Mouse (Mus musculus) hindbrain, embryonic 14.5 days (tissue): ENCODE results near the gene Epb41l2. TPM values are rescaled to one million over a fixed set of nuclear protein-coding genes. Genes with fewer than 3 reads are reported as not detected.

Experiments
- ATAC-seq: fragments of 200-750 bp; cut with Nextera tagmentation; 2 replicates; pipeline ENCODE4 v1.8.0; 2017; ENCODE audit warnings: moderate number of reproducible peaks, mild to moderate bottlenecking, moderate TSS enrichment, moderate library complexity; ENCODE audit not compliant: low FRiP score
- DNase-seq: peaks from one replicate; pipeline ENCODE4 v3.0.0-alpha.2; 2015; ENCODE audit warnings: low spot score
- H3K27ac ChIP-seq: fragments of 300-500 bp; sonication (generic); 2 replicates; pipeline ENCODE4 v1.5.1; 2014; ENCODE audit warnings: mild to moderate bottlenecking, moderate library complexity
- H3K27me3 ChIP-seq: fragments of 300-500 bp; sonication (generic); 2 replicates; pipeline ENCODE4 v1.6.1; 2014; ENCODE audit warnings: mild to moderate bottlenecking, low read length, mixed read lengths; ENCODE audit not compliant: control insufficient read depth, insufficient read depth
- H3K36me3 ChIP-seq: fragments of 300-500 bp; sonication (generic); replicated peaks from 2 replicates; pipeline ENCODE4 v1.6.1; 2014; ENCODE audit not compliant: control insufficient read depth, insufficient read depth
- H3K4me1 ChIP-seq: fragments of 300-500 bp; sonication (generic); replicated peaks from 2 replicates; pipeline ENCODE4 v1.6.1; 2014; ENCODE audit warnings: antibody characterized with exemption, low read length, mixed read lengths; ENCODE audit not compliant: control insufficient read depth, insufficient read depth
- H3K4me2 ChIP-seq: fragments of 300-500 bp; sonication (generic); replicated peaks from 2 replicates; pipeline ENCODE4 v1.6.1; 2014; ENCODE audit warnings: mild to moderate bottlenecking, moderate library complexity
- H3K4me3 ChIP-seq: fragments of 300-500 bp; sonication (generic); replicated peaks from 2 replicates; pipeline ENCODE4 v1.5.1; 2014; ENCODE audit warnings: mild to moderate bottlenecking, low read length
- H3K9ac ChIP-seq: fragments of 300-500 bp; sonication (generic); 2 replicates; pipeline ENCODE4 v1.6.1; 2014
- H3K9me3 ChIP-seq: fragments of 300-500 bp; sonication (generic); 2 replicates; pipeline ENCODE4 v1.6.1; 2016; ENCODE audit warnings: low read length; ENCODE audit not compliant: control insufficient read depth
- WGBS: fragments of 180-500 bp; shearing (Covaris S2); extraction: QIAGEN DNeasy Blood & Tissue Kit; methylation state at CpG from one replicate; pipeline ENCODE4 v1.1.7; 2014; 5-methylcytosine and 5-hydroxymethylcytosine counted together
- polyA plus RNA-seq: library from polyadenylated mRNA; unstranded; fragments of >200 nt; fragmentation: Nextera tagmentation; extraction: Ambion mirVana; gene quantifications from 2 replicates; pipeline ENCODE4 v1.2.1, GENCODE M21; 2014

The Epb41l2 gene
- polyA plus RNA-seq, 1 experiment from 2014 or later: 31.0 TPM

DNA sequence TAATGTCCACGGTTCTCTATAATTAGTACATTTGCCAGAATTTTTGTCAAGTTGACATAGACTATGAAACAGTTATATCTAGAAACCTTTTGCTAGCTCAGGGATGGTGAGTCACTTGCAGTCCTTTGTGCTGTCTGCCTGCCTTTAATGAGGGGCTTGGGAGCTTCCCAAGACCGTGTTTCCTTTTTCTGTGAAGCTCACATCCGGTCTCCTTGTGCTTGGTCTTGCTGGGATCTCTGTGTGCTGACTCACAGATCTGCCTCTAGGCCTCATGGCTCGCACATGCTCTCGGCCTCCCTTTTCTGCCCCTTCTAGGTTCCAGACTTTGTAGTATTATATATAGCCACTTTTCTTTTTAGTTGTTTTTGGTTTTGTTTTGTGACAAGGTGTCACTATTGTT is 160.8 kb downstream of the Epb41l2 start:
- Histone ChIP-seq H3K4me2 (no peak overlapping the region), H3K27ac (no peak overlapping the region), H3K9ac (no peak overlapping the region), H3K36me3 (peaks cover 7% of the 10 kb centered on the region; the same call in 1 of the 2 replicates), H3K4me1 (no peaks in the 10 kb centered on the region), H3K4me3 (no peak overlapping the region), H3K27me3 (no peaks in the 10 kb centered on the region), H3K9me3 (no peaks in the 10 kb centered on the region)
- DNase-seq (no peak), ATAC-seq (no peak)
- WGBS: 87% methylated on average over 5 of the region's 5 CpGs

DNA sequence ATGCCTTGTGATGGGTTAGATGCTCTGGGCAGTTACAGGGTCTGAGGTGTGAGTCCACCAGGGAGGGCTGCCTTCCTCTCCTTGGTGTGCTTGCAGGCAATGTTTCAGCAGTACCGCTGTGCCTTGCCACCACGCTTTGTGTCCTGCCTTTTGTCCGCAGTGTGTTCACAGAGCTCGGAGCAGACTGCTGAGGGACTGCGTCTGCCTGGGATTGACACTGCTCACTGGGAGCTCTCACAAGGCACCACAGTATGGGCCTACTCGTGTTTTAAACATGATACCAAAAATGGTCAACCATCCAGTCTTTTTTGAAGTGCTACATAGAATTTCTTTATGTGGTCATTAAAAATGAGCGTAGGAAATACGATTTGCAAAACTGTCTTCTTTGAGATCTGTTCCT is 164.1 kb downstream of the Epb41l2 start:
- no peak overlapping the region for H3K9ac ChIP-seq
- ATAC-seq: no peak
- no peaks in the 10 kb centered on the region for H3K4me1 ChIP-seq
- H3K36me3 ChIP-seq: peaks cover 7% of the 10 kb centered on the region; the same call in 1 of the 2 replicates
- no peak overlapping the region for H3K27ac ChIP-seq
- no peaks in the 10 kb centered on the region for H3K27me3 ChIP-seq
- H3K4me2 ChIP-seq: no peak overlapping the region
- DNase-seq: no peak
- H3K9me3 ChIP-seq: no peaks in the 10 kb centered on the region
- WGBS: 71% methylated on average over 8 of the region's 8 CpGs
- H3K4me3 ChIP-seq: no peak overlapping the region

DNA sequence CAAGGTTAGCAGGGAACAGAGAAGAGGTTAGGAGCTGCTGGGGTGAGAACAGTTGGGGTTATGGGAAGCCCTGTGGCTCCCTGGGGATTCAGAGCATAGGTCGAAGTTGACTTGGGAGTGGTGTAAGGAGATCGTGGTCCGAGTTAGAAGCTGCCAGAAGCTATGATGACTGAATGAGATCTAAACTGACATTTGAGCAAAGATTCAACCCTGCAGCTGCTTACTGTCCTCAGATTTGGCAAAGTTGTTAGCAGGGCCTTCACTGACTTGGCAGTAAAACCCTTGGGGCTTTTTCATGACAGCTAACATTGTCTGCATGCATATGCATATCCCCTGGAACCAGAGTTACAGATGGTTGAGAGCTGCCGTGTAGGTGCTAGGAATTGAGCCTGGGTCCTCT is 166.6 kb downstream of the Epb41l2 start:
- 74% methylated on average over 4 of the region's 4 CpGs for WGBS
- DNase-seq (no peak), ATAC-seq (no peak)
- no peak overlapping the region for H3K9ac ChIP-seq
- no peak overlapping the region for H3K27ac ChIP-seq
- peaks cover 7% of the 10 kb centered on the region; the same call in 1 of the 2 replicates for H3K36me3 ChIP-seq
- no peaks in the 10 kb centered on the region for H3K9me3 ChIP-seq
- no peak overlapping the region for H3K4me3 ChIP-seq
- no peaks in the 10 kb centered on the region for H3K27me3 ChIP-seq
- H3K4me1 ChIP-seq: no peaks in the 10 kb centered on the region
- no peak overlapping the region for H3K4me2 ChIP-seq

DNA sequence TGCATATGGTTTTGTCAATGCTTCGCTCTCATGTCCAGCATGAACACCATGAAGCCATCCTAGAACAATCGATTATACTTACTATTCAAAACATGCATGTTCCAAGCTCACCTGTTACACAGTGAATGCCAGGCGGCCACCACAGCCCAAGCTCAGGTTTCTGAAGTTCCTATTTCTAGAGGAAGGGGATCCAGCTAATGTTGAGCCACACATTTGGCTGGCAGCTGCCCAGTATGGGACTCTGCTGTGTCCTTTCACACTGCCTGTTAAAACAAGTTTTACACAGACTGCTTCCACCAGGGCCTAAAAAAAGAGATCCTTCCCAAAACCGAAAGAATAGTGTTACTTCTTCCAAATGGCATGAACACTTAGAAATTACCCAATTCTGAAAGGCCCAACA is 167.0 kb downstream of the Epb41l2 start:
- Histone ChIP-seq H3K4me3 (no peak overlapping the region), H3K27me3 (no peaks in the 10 kb centered on the region), H3K4me1 (no peaks in the 10 kb centered on the region), H3K4me2 (no peak overlapping the region), H3K9me3 (no peaks in the 10 kb centered on the region), H3K36me3 (peaks cover 7% of the 10 kb centered on the region; the same call in 1 of the 2 replicates), H3K9ac (no peak overlapping the region), H3K27ac (no peak overlapping the region)
- DNase-seq (no peak), ATAC-seq (no peak)
- WGBS: 93% methylated on average over 4 of the region's 4 CpGs

DNA sequence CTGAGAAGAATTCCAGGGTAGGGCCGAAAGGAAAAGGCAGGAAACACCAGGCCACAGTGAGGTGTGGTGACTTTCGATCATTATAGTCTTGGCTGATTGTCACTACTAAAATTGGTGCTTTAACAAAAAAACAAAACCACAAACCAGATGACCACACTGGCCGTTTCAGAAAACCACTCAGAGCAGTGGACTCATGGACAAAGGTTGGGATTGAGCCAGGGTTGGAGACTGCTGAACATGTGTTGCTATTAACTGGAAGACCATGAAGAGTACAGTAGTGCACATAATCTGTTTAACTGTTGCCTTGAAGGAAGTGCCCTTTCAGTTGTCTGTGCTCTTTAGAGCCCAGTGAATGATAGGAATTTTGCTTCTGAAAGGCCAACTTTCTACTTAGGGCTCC is 167.5 kb downstream of the Epb41l2 start:
- no peak for ATAC-seq
- 91% methylated on average over 3 of the region's 3 CpGs for WGBS
- no peak overlapping the region for H3K27ac ChIP-seq

DNA sequence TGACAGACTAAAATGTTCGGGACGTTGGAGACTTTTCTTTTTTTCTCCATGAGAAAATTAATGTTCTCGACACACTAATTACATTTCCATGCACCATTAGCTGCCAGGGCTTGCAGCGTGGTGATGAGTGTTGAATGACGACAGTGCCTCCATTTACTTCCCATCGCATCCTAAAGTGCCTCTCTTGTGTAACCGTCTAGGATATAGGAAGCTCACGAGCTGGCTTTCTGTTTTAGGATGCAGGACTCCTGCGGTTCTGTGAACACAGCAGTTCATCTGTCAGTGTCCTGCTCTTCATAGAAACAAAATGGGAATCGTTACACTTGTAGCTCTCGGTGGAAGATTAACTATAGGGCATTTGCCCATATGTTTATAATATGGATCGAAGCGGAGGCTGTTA is 171.7 kb downstream of the Epb41l2 start:
- H3K27ac ChIP-seq: no peak overlapping the region
- no peaks in the 10 kb centered on the region for H3K4me1 ChIP-seq
- 47% methylated on average over 13 of the region's 13 CpGs for WGBS
- no peak overlapping the region for H3K4me2 ChIP-seq
- ATAC-seq: 0 out of 2 replicates have a peak, but pooled peaks have one; percentile 59
- no peak overlapping the region for H3K9ac ChIP-seq
- H3K27me3 ChIP-seq: no peaks in the 10 kb centered on the region
- H3K9me3 ChIP-seq: no peaks in the 10 kb centered on the region
- DNase-seq: peak; percentile 33
- no peaks in the 10 kb centered on the region for H3K36me3 ChIP-seq
- no peak overlapping the region for H3K4me3 ChIP-seq

More for the DNA sequence above, 167.5 kb downstream of the Epb41l2 start:
- H3K4me3 ChIP-seq: no peak overlapping the region
- no peaks in the 10 kb centered on the region for H3K9me3 ChIP-seq
- no peaks in the 10 kb centered on the region for H3K4me1 ChIP-seq
- no peak overlapping the region for H3K4me2 ChIP-seq
- H3K36me3 ChIP-seq: peaks cover 7% of the 10 kb centered on the region; the same call in 1 of the 2 replicates
- no peak overlapping the region for H3K9ac ChIP-seq
- no peaks in the 10 kb centered on the region for H3K27me3 ChIP-seq
- DNase-seq: no peak

DNA sequence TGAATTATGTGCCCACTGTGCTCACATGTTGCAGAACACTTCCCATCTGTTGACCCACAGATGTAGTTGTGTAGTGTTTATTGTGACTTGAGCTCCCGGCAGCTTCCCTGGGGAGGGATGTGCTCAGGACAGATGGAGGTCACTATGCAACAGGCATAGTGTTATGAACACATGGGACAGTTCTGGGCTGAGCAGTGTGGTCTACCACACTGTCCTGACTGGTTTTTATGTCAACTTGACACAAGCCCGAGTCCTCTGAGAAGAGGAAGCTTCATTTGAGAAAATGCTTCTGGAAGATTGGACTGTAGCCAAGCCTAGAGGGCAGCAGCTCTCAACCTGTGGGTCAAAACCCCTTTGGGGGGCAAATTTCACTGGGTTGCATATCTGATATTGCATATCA is 173.5 kb downstream of the Epb41l2 start:
- DNase-seq (no peak), ATAC-seq (no peak)
- H3K9me3 ChIP-seq: no peaks in the 10 kb centered on the region
- no peaks in the 10 kb centered on the region for H3K27me3 ChIP-seq
- H3K36me3 ChIP-seq: no peaks in the 10 kb centered on the region
- H3K9ac ChIP-seq: no peak overlapping the region
- H3K4me1 ChIP-seq: no peaks in the 10 kb centered on the region
- no peak overlapping the region for H3K27ac ChIP-seq
- 81% methylated on average over 2 of the region's 2 CpGs for WGBS
- H3K4me2 ChIP-seq: no peak overlapping the region
- H3K4me3 ChIP-seq: no peak overlapping the region

DNA sequence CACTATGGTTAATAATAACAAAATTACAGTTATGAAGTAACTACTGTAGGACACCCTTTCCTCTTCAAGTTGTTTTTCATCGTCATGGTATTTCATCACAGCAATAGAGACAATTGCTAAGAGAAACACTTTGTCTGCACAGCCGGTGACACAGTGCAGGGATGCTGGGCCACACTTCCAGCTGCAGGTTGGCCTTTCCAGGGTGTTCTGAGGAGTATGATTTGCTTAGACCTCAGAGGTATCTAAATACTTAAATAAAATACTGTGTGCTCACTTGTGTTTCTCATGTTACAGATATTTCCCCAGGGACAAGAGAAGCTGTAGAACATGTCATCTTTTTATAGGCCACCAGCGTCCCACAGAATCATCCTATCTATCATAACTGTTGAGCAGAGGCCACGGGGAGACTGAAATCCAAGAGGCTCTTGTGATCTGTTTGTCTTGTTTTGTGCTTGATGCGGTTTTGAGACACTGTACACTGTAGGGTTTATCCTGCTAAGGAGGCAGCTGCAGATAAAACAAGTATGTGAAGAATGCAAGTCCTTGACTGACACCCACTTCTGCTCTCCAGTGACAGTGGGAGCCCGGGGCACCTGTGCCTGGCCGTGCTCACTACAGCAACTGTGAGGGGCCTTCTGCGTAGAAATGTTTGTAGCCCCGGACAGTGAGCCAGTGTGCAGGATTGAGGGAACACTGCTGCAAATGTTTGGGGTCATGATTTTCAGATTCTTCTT is 174.1 kb downstream of the Epb41l2 start:
- Histone ChIP-seq H3K36me3 (no peaks in the 10 kb centered on the region), H3K27me3 (no peaks in the 10 kb centered on the region), H3K9me3 (no peaks in the 10 kb centered on the region), H3K27ac (no peak overlapping the region), H3K4me2 (no peak overlapping the region), H3K9ac (no peak overlapping the region), H3K4me1 (no peaks in the 10 kb centered on the region), H3K4me3 (no peak overlapping the region)
- DNase-seq: no peak
- 88% methylated on average over 9 of the region's 9 CpGs for WGBS
- no peak for ATAC-seq

DNA sequence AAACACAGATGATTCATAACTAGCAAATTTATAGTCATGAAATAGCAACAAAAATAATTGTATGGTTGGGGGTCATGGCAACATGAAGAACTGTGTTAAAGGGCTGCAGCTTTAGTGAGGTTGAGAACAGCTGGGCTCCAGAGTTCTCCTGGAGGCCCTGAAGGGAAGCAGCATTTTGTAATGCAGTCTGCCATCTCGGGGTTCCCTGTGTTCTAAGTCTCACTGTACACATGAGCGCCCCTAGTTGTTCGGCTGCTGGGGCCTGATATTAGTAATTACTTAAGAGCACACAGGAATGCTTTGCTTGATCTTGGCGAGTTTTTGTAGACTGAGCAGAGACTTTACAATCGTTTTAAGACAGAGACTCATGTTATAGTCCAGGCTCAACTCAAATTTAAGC is 174.9 kb downstream of the Epb41l2 start:
- Histone ChIP-seq H3K36me3 (no peaks in the 10 kb centered on the region), H3K9me3 (no peaks in the 10 kb centered on the region), H3K4me1 (no peaks in the 10 kb centered on the region), H3K27ac (no peak overlapping the region), H3K4me3 (no peak overlapping the region), H3K4me2 (no peak overlapping the region), H3K27me3 (no peaks in the 10 kb centered on the region), H3K9ac (no peak overlapping the region)
- DNase-seq: no peak
- no peak for ATAC-seq
- 91% methylated on average over 5 of the region's 5 CpGs for WGBS
